Mouse (Mus musculus): ENCODE data around the gene Krtap19-4. TPM values are rescaled to one million over a fixed set of nuclear protein-coding genes. Genes with fewer than 3 reads are reported as not detected.
A peak's percentile ranks its signal among the peaks of the same experiment; 100 is the strongest.

The Krtap19-4 gene
- not detected in 2 replicates for polyA plus RNA-seq (2014; fragmentation: Nextera tagmentation; extraction: Ambion mirVana)

DNA sequence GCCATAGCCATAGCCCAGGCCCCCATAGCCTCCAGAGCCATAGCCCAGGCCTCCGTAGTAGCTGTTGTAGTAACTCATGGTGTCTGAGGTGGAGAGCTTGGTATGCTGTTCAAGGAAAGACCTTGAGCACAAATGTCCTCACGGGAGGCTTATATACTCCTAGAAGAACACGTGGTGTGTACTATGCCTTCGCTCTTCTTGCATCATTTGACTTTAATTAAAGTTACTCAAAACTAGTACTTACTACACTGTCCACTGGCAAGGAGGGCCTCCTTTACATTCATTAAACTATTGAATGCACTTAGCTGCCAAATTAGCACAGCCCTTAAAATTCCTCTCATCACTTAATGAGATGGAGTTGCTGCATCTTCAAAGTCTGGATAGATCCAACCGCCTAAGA is at the start of gene Krtap19-4:
Gene Krtap19-4 (minus strand): TSS at position 101 of the 400 bp plus-strand sequence.
- Histone ChIP-seq H3K9ac (ENCODE audit: low read length) (no peak within 1 kb of the TSS), H3K4me1 (ENCODE audit: control insufficient read depth, insufficient read depth, low read length) (no peaks in the 10 kb centered on the region), H3K9me3 (replicated peaks; ENCODE audit: control insufficient read depth, low read length) (no peaks in the 10 kb centered on the region), H3K36me3 (ENCODE audit: control insufficient read depth, insufficient read depth, low read length) (no peaks in the 10 kb centered on the region), H3K4me3 (ENCODE audit: low read depth, low read length) (no peak within 1 kb of the TSS), H3K27ac (ENCODE audit: low read depth, low read length) (no peak within 1 kb of the TSS), H3K4me2 (ENCODE audit: low read length) (no peak within 1 kb of the TSS), H3K27me3 (replicated peaks; ENCODE audit: control insufficient read depth, insufficient read depth, low read length) (no peaks in the 10 kb centered on the region)
- ATAC-seq (no peak), DNase-seq (ENCODE audit: low spot score) (no peak)
- 87% methylated on average over 5 of the region's 5 CpGs for whole genome bisulfite sequencing

DNA sequence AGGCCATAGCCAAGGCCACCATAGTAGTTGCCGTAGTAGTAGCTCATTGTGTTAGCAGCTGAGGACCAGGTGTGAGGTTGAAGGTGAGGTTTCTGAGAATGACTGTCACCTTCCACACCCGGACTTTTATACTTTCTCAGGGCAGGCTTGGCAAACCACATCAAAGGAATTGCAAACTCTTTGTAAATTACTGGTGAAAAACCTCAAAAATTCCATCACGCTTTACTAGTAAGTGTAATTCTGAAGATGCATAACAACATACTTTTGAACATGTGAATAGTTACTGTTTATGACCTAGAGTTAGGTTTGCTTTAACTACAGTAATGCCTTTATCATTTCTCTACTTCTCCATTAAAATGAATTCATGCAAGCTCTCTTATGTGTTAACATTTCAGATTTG is 47.3 kb upstream of the Krtap19-4 start, which contains the start of gene Krtap19-9b:
Gene Krtap19-9b (minus strand): TSS at position 101 of the 400 bp plus-strand sequence.
- Histone ChIP-seq H3K4me2 (ENCODE audit: low read length) (no peak within 1 kb of the TSS), H3K4me1 (ENCODE audit: control insufficient read depth, insufficient read depth, low read length) (no peaks in the 10 kb centered on the region), H3K27ac (ENCODE audit: low read depth, low read length) (no peak within 1 kb of the TSS), H3K4me3 (ENCODE audit: low read depth, low read length) (no peak within 1 kb of the TSS), H3K36me3 (ENCODE audit: control insufficient read depth, insufficient read depth, low read length) (no peaks in the 10 kb centered on the region), H3K27me3 (replicated peaks; ENCODE audit: control insufficient read depth, insufficient read depth, low read length) (no peaks in the 10 kb centered on the region), H3K9ac (ENCODE audit: low read length) (no peak within 1 kb of the TSS), H3K9me3 (replicated peaks; ENCODE audit: control insufficient read depth, low read length) (no peaks in the 10 kb centered on the region)
- DNase-seq (ENCODE audit: low spot score) = no peak
- 94% methylated on average over 3 of the region's 3 CpGs for WGBS
- no peak for ATAC-seq

GRCm38 (mm10) chr16:88896357-88896756 is 11.5 kb upstream of the Krtap19-4 start, which contains the start of gene Krtap19-5:
Gene Krtap19-5, minus strand, starts transcription at chr16:88896457.
- no peaks in the 10 kb centered on the region for H3K9me3 ChIP-seq (replicated peaks; ENCODE audit: control insufficient read depth, low read length)
- H3K27me3 ChIP-seq (replicated peaks; ENCODE audit: control insufficient read depth, insufficient read depth, low read length) = no peaks in the 10 kb centered on the region
- 94% methylated on average over 6 of the region's 6 CpGs for WGBS
- H3K27ac ChIP-seq (ENCODE audit: low read depth, low read length) = no peak within 1 kb of the TSS
- ATAC-seq (no peak), DNase-seq (ENCODE audit: low spot score) (no peak)
- no peaks in the 10 kb centered on the region for H3K36me3 ChIP-seq (ENCODE audit: control insufficient read depth, insufficient read depth, low read length)
- no peak within 1 kb of the TSS for H3K9ac ChIP-seq (ENCODE audit: low read length)
- H3K4me3 ChIP-seq (ENCODE audit: low read depth, low read length) = no peak within 1 kb of the TSS
- no peaks in the 10 kb centered on the region for H3K4me1 ChIP-seq (ENCODE audit: control insufficient read depth, insufficient read depth, low read length)
- H3K4me2 ChIP-seq (ENCODE audit: low read length) = no peak within 1 kb of the TSS

DNA sequence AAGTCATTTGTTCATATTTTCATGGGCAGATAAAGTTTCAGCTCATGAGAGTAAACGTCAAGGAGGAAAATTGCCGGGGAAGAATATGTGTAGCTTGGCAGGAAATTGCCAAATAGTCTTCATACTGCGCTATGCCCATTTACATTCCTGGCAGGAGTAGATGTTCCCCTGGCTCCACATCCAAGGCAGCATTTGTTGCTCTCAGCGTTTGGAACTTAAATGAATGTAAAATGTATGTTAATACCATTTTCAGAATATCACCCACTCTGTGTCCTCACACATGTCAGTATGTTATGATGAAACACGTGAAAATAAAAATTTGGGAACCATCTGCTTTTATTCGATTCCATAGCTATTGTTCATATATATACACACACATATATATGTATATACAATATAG is 2.0 kb upstream of the Krtap19-4 start:
- 81% methylated on average over 6 of the region's 6 CpGs for WGBS
- peak; percentile 63 for ATAC-seq
- Histone ChIP-seq H3K4me2 (ENCODE audit: low read length) (no peak overlapping the region), H3K4me1 (ENCODE audit: control insufficient read depth, insufficient read depth, low read length) (no peaks in the 10 kb centered on the region), H3K4me3 (ENCODE audit: low read depth, low read length) (no peak overlapping the region), H3K9me3 (replicated peaks; ENCODE audit: control insufficient read depth, low read length) (no peaks in the 10 kb centered on the region), H3K27ac (ENCODE audit: low read depth, low read length) (no peak overlapping the region), H3K27me3 (replicated peaks; ENCODE audit: control insufficient read depth, insufficient read depth, low read length) (no peaks in the 10 kb centered on the region), H3K9ac (ENCODE audit: low read length) (no peak overlapping the region), H3K36me3 (ENCODE audit: control insufficient read depth, insufficient read depth, low read length) (no peaks in the 10 kb centered on the region)
- DNase-seq (ENCODE audit: low spot score) = peak; percentile 68

DNA sequence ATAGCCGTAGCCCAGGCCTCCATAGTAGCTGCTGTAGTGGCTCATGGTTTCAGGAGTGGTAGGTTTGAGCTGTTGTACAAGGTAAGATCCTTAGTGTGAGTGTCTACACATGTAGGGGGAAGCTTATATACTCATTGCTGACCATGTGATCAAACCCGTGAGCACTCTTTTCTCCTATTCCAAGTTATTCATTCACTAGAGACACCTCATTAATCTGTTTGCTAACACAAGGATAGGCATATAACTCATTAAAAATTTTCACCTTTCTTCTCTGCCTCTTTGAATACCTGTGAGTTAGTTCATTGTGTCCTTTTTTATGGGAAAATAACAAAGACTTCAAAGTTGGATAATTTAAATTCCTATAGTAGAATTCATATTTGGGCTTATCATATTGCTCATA is 7.0 kb downstream of the Krtap19-4 start, which contains the start of gene Krtap19-3:
Gene Krtap19-3 (minus strand): TSS at position 101 of the 400 bp plus-strand sequence.
- Histone ChIP-seq H3K4me2 (ENCODE audit: low read length) (no peak within 1 kb of the TSS), H3K4me1 (ENCODE audit: control insufficient read depth, insufficient read depth, low read length) (no peaks in the 10 kb centered on the region), H3K27me3 (replicated peaks; ENCODE audit: control insufficient read depth, insufficient read depth, low read length) (no peaks in the 10 kb centered on the region), H3K9me3 (replicated peaks; ENCODE audit: control insufficient read depth, low read length) (no peaks in the 10 kb centered on the region), H3K9ac (ENCODE audit: low read length) (no peak within 1 kb of the TSS), H3K27ac (ENCODE audit: low read depth, low read length) (no peak within 1 kb of the TSS), H3K4me3 (ENCODE audit: low read depth, low read length) (no peak within 1 kb of the TSS), H3K36me3 (ENCODE audit: control insufficient read depth, insufficient read depth, low read length) (no peaks in the 10 kb centered on the region)
- 88% methylated on average over 2 of the region's 2 CpGs for WGBS
- no peak for DNase-seq (ENCODE audit: low spot score)
- no peak for ATAC-seq

DNA sequence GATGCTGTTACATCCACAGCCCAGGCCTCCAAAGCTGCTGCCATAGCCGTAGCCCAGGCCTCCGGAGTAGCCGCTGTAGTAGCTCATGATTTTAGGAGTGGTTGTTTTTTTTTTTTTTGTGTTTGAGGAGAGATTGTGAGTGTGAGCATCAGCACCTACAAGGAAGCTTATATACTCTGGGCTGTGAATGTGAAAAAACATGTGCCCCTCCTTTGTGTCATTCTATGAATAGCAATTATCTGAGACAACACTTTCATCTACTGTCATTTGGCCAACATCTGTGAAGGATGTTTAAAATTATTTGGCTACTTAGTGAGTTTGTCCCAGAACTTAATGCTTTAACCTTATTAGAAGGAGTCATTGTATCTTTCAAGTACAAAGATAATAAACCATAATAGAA is 10.7 kb downstream of the Krtap19-4 start, which contains the start of gene Krtap19-2:
Gene Krtap19-2 (minus strand): TSS at position 101 of the 400 bp plus-strand sequence.
- Histone ChIP-seq H3K4me2 (ENCODE audit: low read length) (no peak within 1 kb of the TSS), H3K27me3 (replicated peaks; ENCODE audit: control insufficient read depth, insufficient read depth, low read length) (no peaks in the 10 kb centered on the region), H3K9me3 (replicated peaks; ENCODE audit: control insufficient read depth, low read length) (no peaks in the 10 kb centered on the region), H3K9ac (ENCODE audit: low read length) (no peak within 1 kb of the TSS), H3K4me3 (ENCODE audit: low read depth, low read length) (no peak within 1 kb of the TSS), H3K4me1 (ENCODE audit: control insufficient read depth, insufficient read depth, low read length) (no peaks in the 10 kb centered on the region), H3K27ac (ENCODE audit: low read depth, low read length) (no peak within 1 kb of the TSS), H3K36me3 (ENCODE audit: control insufficient read depth, insufficient read depth, low read length) (no peaks in the 10 kb centered on the region)
- DNase-seq (ENCODE audit: low spot score) = no peak
- WGBS = 92% methylated on average over 3 of the region's 3 CpGs
- ATAC-seq = no peak

- no peak within 1 kb of the TSS for H3K4me2 ChIP-seq (ENCODE audit: low read length)
- whole genome bisulfite sequencing = 87% methylated on average over 6 of the region's 6 CpGs
- H3K9ac ChIP-seq (ENCODE audit: low read length) = no peak within 1 kb of the TSS
- H3K27me3 ChIP-seq (replicated peaks; ENCODE audit: control insufficient read depth, insufficient read depth, low read length) = no peaks in the 10 kb centered on the region
- ATAC-seq (no peak), DNase-seq (ENCODE audit: low spot score) (no peak)
- no peak within 1 kb of the TSS for H3K4me3 ChIP-seq (ENCODE audit: low read depth, low read length)
- H3K36me3 ChIP-seq (ENCODE audit: control insufficient read depth, insufficient read depth, low read length) = no peaks in the 10 kb centered on the region
- no peaks in the 10 kb centered on the region for H3K4me1 ChIP-seq (ENCODE audit: control insufficient read depth, insufficient read depth, low read length)
- H3K27ac ChIP-seq (ENCODE audit: low read depth, low read length) = no peak within 1 kb of the TSS
- H3K9me3 ChIP-seq (replicated peaks; ENCODE audit: control insufficient read depth, low read length) = no peaks in the 10 kb centered on the region
Observed at GRCm38 (mm10) chr16:88869311-88869710, 15.6 kb downstream of the Krtap19-4 start, which contains the start of gene Krtap19-1. Gene Krtap19-1, minus strand, starts transcription at chr16:88869411.

- Histone ChIP-seq H3K9ac (ENCODE audit: low read length) (no peak overlapping the region), H3K4me1 (ENCODE audit: control insufficient read depth, insufficient read depth, low read length) (no peaks in the 10 kb centered on the region), H3K9me3 (replicated peaks; ENCODE audit: control insufficient read depth, low read length) (no peaks in the 10 kb centered on the region), H3K27me3 (replicated peaks; ENCODE audit: control insufficient read depth, insufficient read depth, low read length) (no peaks in the 10 kb centered on the region), H3K4me3 (ENCODE audit: low read depth, low read length) (no peak overlapping the region), H3K27ac (ENCODE audit: low read depth, low read length) (no peak overlapping the region), H3K4me2 (ENCODE audit: low read length) (no peak overlapping the region), H3K36me3 (ENCODE audit: control insufficient read depth, insufficient read depth, low read length) (no peaks in the 10 kb centered on the region)
- DNase-seq (ENCODE audit: low spot score) (no peak), ATAC-seq (no peak)
- WGBS = 89% methylated on average over 4 of the region's 4 CpGs
Observed at GRCm38 (mm10) chr16:88864887-88865407, 19.9 kb downstream of the Krtap19-4 start.

GRCm38 (mm10) chr16:88851450-88851849 is 33.4 kb downstream of the Krtap19-4 start:
- Histone ChIP-seq H3K27me3 (replicated peaks; ENCODE audit: control insufficient read depth, insufficient read depth, low read length) (no peaks in the 10 kb centered on the region), H3K9ac (ENCODE audit: low read length) (no peak overlapping the region), H3K9me3 (replicated peaks; ENCODE audit: control insufficient read depth, low read length) (no peaks in the 10 kb centered on the region), H3K4me3 (ENCODE audit: low read depth, low read length) (no peak overlapping the region), H3K4me1 (ENCODE audit: control insufficient read depth, insufficient read depth, low read length) (no peaks in the 10 kb centered on the region), H3K27ac (ENCODE audit: low read depth, low read length) (no peak overlapping the region), H3K4me2 (ENCODE audit: low read length) (no peak overlapping the region), H3K36me3 (ENCODE audit: control insufficient read depth, insufficient read depth, low read length) (no peaks in the 10 kb centered on the region)
- DNase-seq (ENCODE audit: low spot score) = peak; percentile 51
- no peak for ATAC-seq
- WGBS = 11% methylated on average over 5 of the region's 5 CpGs
